Mouse (Mus musculus) kidney, adult 2 months (tissue): ENCODE data around the gene Nup107.

Experiments used
- CTCF ChIP-seq: fragments of 200-500 bp; conservative IDR thresholded peaks from 2 replicates; pipeline ENCODE4 v1.5.1; 2011; ENCODE audit warnings: low read depth, mild to moderate bottlenecking, control low read depth, low read length, moderate library complexity, mixed read lengths; ENCODE audit not compliant: insufficient read depth, insufficient read length
- POLR2A ChIP-seq: fragments of 200-500 bp; IDR thresholded peaks from one replicate; pipeline ENCODE4 v1.6.1; 2011; ENCODE audit warnings: low read depth, low read length, control low read depth

GRCm38 (mm10) chr10:117769541-117770285, 22.8 kb downstream of the Nup107 start:
- no peak for TF ChIP-seq POLR2A
- TF ChIP-seq CTCF = no peak
